Mouse (Mus musculus): ENCODE results near the gene Ppp1r9a.

DNA sequence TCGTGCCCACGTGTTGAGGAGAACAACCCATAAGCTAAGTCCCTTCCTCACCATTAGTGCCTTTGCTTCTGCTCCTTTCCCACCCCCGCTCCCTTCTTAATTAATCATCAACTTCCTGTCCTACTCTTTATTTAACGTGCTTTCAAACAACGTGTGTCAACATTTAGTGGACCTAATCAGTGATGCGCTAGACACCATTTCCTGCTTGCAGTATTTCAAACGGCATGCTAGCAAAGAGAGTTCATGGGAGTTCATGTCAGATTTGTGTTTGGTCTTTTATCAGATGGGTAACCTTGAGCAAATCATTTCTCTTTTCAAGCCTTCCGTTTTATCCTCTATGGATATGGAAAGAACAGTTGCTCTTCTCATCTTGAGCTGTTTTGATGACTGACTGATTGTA is 210.4 kb downstream of the Ppp1r9a start:
- no peak for TF ChIP-seq CTCF (IDR thresholded peaks at IDR 0.05; ENCODE audit: low read depth, low read length)
- TF ChIP-seq POLR2A (IDR thresholded peaks at IDR 0.05; ENCODE audit: insufficient read depth, low read length) = no peak
- no peak for TF ChIP-seq EP300 (IDR thresholded peaks at IDR 0.05; ENCODE audit: insufficient read depth, low read depth, low read length)

Data from ES-Bruce4 (cell line).